Mouse (Mus musculus): ENCODE measurements at regions not wholly inside any gene's neighbourhood (a gene's known extent, or its start where the extent isn't known, plus 50 kb on each side); places are given as distances from the start of the nearest gene placed in this dataset.

GRCm38 (mm10) chr1:186444701-186445131, 261.1 kb downstream of the Tgfb2 start:
- Histone ChIP-seq H3K4me1 (ENCODE audit: insufficient read depth) (no peaks in the 10 kb centered on the region), H3K27ac (ENCODE audit: low read depth, low read length) (no peak overlapping the region), H3K4me2 (ENCODE audit: low read depth) (no peak overlapping the region), H3K27me3 (ENCODE audit: insufficient read depth, low read length) (no peaks in the 10 kb centered on the region), H3K36me3 (ENCODE audit: insufficient read depth) (no peaks in the 10 kb centered on the region), H3K9me3 (ENCODE audit: low read length) (no peaks in the 10 kb centered on the region), H3K4me3 (ENCODE audit: low read depth, low read length) (no peak overlapping the region), H3K9ac (no peak overlapping the region)
- TF ChIP-seq CTCF (IDR thresholded peaks at IDR 0.05; ENCODE audit: low read depth) = no peak
- ATAC-seq (no peak), DNase-seq (no peak)
- 56% methylated on average over 5 of the region's 5 CpGs for WGBS

GRCm38 (mm10) chr1:186442160-186442559, 263.6 kb downstream of the Tgfb2 start:
- Histone ChIP-seq H3K36me3 (ENCODE audit: insufficient read depth) (no peaks in the 10 kb centered on the region), H3K4me2 (ENCODE audit: low read depth) (no peak overlapping the region), H3K9me3 (ENCODE audit: low read length) (no peaks in the 10 kb centered on the region), H3K4me1 (ENCODE audit: insufficient read depth) (no peaks in the 10 kb centered on the region), H3K27me3 (ENCODE audit: insufficient read depth, low read length) (no peaks in the 10 kb centered on the region), H3K27ac (ENCODE audit: low read depth, low read length) (no peak overlapping the region), H3K9ac (no peak overlapping the region), H3K4me3 (ENCODE audit: low read depth, low read length) (no peak overlapping the region)
- WGBS = 61% methylated on average over 1 of the region's 1 CpGs
- ATAC-seq = no peak
- no peak for DNase-seq
- no peak for TF ChIP-seq CTCF (IDR thresholded peaks at IDR 0.05; ENCODE audit: low read depth)

GRCm38 (mm10) chr1:186435336-186435972, 270.3 kb downstream of the Tgfb2 start:
- H3K9me3 ChIP-seq (ENCODE audit: low read length) = no peaks in the 10 kb centered on the region
- H3K27me3 ChIP-seq (ENCODE audit: insufficient read depth, low read length) = no peaks in the 10 kb centered on the region
- H3K36me3 ChIP-seq (ENCODE audit: insufficient read depth) = no peaks in the 10 kb centered on the region
- DNase-seq (no peak), ATAC-seq (peak; percentile 28)
- H3K27ac ChIP-seq (ENCODE audit: low read depth, low read length) = no peak overlapping the region
- 20% methylated on average over 12 of the region's 12 CpGs for WGBS
- no peak overlapping the region for H3K9ac ChIP-seq
- H3K4me1 ChIP-seq (ENCODE audit: insufficient read depth) = peaks cover 21% of the 10 kb centered on the region
- no peak for TF ChIP-seq CTCF (IDR thresholded peaks at IDR 0.05; ENCODE audit: low read depth)
- H3K4me2 ChIP-seq (ENCODE audit: low read depth) = no peak overlapping the region
- no peak overlapping the region for H3K4me3 ChIP-seq (ENCODE audit: low read depth, low read length)

GRCm38 (mm10) chr1:186434782-186435181, 271.0 kb downstream of the Tgfb2 start:
- Histone ChIP-seq H3K4me3 (ENCODE audit: low read depth, low read length) (no peak overlapping the region), H3K9me3 (ENCODE audit: low read length) (no peaks in the 10 kb centered on the region), H3K27me3 (ENCODE audit: insufficient read depth, low read length) (no peaks in the 10 kb centered on the region), H3K4me2 (ENCODE audit: low read depth) (no peak overlapping the region), H3K4me1 (ENCODE audit: insufficient read depth) (peaks cover 21% of the 10 kb centered on the region), H3K9ac (no peak overlapping the region), H3K27ac (ENCODE audit: low read depth, low read length) (no peak overlapping the region), H3K36me3 (ENCODE audit: insufficient read depth) (no peaks in the 10 kb centered on the region)
- WGBS = 33% methylated on average over 9 of the region's 9 CpGs
- DNase-seq (peak; percentile 31), ATAC-seq (peak; percentile 43; the same call in 1 of the 2 replicates)
- TF ChIP-seq CTCF (IDR thresholded peaks at IDR 0.05; ENCODE audit: low read depth) = no peak

GRCm38 (mm10) chr1:186434007-186434406, 271.8 kb downstream of the Tgfb2 start:
- peak; percentile 45; the same call in 1 of the 2 replicates for ATAC-seq
- Histone ChIP-seq H3K27me3 (ENCODE audit: insufficient read depth, low read length) (no peaks in the 10 kb centered on the region), H3K36me3 (ENCODE audit: insufficient read depth) (no peaks in the 10 kb centered on the region), H3K4me3 (ENCODE audit: low read depth, low read length) (no peak overlapping the region), H3K4me1 (ENCODE audit: insufficient read depth) (peaks cover 21% of the 10 kb centered on the region), H3K4me2 (ENCODE audit: low read depth) (no peak overlapping the region), H3K9ac (no peak overlapping the region), H3K27ac (ENCODE audit: low read depth, low read length) (peak overlapping the region; percentile 59; the same call in 1 of the 2 replicates), H3K9me3 (ENCODE audit: low read length) (no peaks in the 10 kb centered on the region)
- WGBS = 32% methylated on average over 2 of the region's 2 CpGs
- TF ChIP-seq CTCF (IDR thresholded peaks at IDR 0.05; ENCODE audit: low read depth) = no peak
- DNase-seq = peak; percentile 19

GRCm38 (mm10) chr1:186433169-186433665, 272.6 kb downstream of the Tgfb2 start:
- WGBS = 33% methylated on average over 7 of the region's 7 CpGs

GRCm38 (mm10) chr1:186425421-186425820, 280.4 kb downstream of the Tgfb2 start:
- Histone ChIP-seq H3K4me2 (ENCODE audit: low read depth) (no peak overlapping the region), H3K27me3 (ENCODE audit: insufficient read depth, low read length) (no peaks in the 10 kb centered on the region), H3K4me1 (ENCODE audit: insufficient read depth) (no peaks in the 10 kb centered on the region), H3K27ac (ENCODE audit: low read depth, low read length) (no peak overlapping the region), H3K36me3 (ENCODE audit: insufficient read depth) (no peaks in the 10 kb centered on the region), H3K9ac (no peak overlapping the region), H3K4me3 (ENCODE audit: low read depth, low read length) (no peak overlapping the region), H3K9me3 (ENCODE audit: low read length) (no peaks in the 10 kb centered on the region)
- 66% methylated on average over 6 of the region's 6 CpGs for WGBS
- DNase-seq = no peak
- no peak for ATAC-seq
- no peak for TF ChIP-seq CTCF (IDR thresholded peaks at IDR 0.05; ENCODE audit: low read depth)

More at GRCm38 (mm10) chr1:186433169-186433665, 272.6 kb downstream of the Tgfb2 start:
- Histone ChIP-seq H3K4me3 (ENCODE audit: low read depth, low read length) (no peak overlapping the region), H3K27me3 (ENCODE audit: insufficient read depth, low read length) (no peaks in the 10 kb centered on the region), H3K4me1 (ENCODE audit: insufficient read depth) (peaks cover 21% of the 10 kb centered on the region), H3K9me3 (ENCODE audit: low read length) (no peaks in the 10 kb centered on the region), H3K36me3 (ENCODE audit: insufficient read depth) (no peaks in the 10 kb centered on the region), H3K4me2 (ENCODE audit: low read depth) (no peak overlapping the region), H3K9ac (0 out of 2 replicates have a peak overlapping the region, but pooled peaks have one; percentile 25), H3K27ac (ENCODE audit: low read depth, low read length) (peak overlapping the region; percentile 57)
- ATAC-seq = peak; percentile 72
- peak; percentile 68 for DNase-seq
- no peak for TF ChIP-seq CTCF (IDR thresholded peaks at IDR 0.05; ENCODE audit: low read depth)
